Mouse (Mus musculus): ENCODE data around the gene Ttc29.

Ttc29 gene

GRCm38 (mm10) chr8:78423937-78424336 is 210.8 kb downstream of the Ttc29 start:
- DNase-seq (ENCODE audit: low spot score in 2 of 2), result no peak

GRCm38 (mm10) chr8:78426455-78426854 is 213.4 kb downstream of the Ttc29 start:
- DNase-seq (ENCODE audit: low spot score in 2 of 2), result no peak

- DNase-seq (ENCODE audit: low spot score in 2 of 2), result no peak
Measured at GRCm38 (mm10) chr8:78426875-78427768, 214.0 kb downstream of the Ttc29 start.

- no peak for DNase-seq (ENCODE audit: low spot score in 2 of 2)
Measured at GRCm38 (mm10) chr8:78427769-78428130, 214.7 kb downstream of the Ttc29 start.

GRCm38 (mm10) chr8:78428148-78428547 is 215.1 kb downstream of the Ttc29 start:
- no peak for DNase-seq (ENCODE audit: low spot score in 2 of 2)

GRCm38 (mm10) chr8:78431356-78431755 is 218.3 kb downstream of the Ttc29 start:
- DNase-seq (ENCODE audit: low spot score in 2 of 2), result no peak

GRCm38 (mm10) chr8:78432451-78432850 is 219.4 kb downstream of the Ttc29 start:
- no peak for DNase-seq (ENCODE audit: low spot score in 2 of 2)

- no peak for DNase-seq (ENCODE audit: low spot score in 2 of 2)
Measured at GRCm38 (mm10) chr8:78433318-78433717, 220.2 kb downstream of the Ttc29 start.

GRCm38 (mm10) chr8:78434340-78434739 is 221.2 kb downstream of the Ttc29 start:
- no peak for DNase-seq (ENCODE audit: low spot score in 2 of 2)

GRCm38 (mm10) chr8:78434823-78435623 is 221.9 kb downstream of the Ttc29 start:
- DNase-seq (ENCODE audit: low spot score in 2 of 2), result no peak

GRCm38 (mm10) chr8:78435624-78435960 is 222.5 kb downstream of the Ttc29 start:
- DNase-seq (ENCODE audit: low spot score in 2 of 2), result no peak

GRCm38 (mm10) chr8:78436071-78436651 is 223.1 kb downstream of the Ttc29 start, which contains the start of gene Pou4f2:
TSS of gene Pou4f2 (minus strand) at chr8:78436645.
- DNase-seq (ENCODE audit: low spot score in 2 of 2), result no peak

- DNase-seq (ENCODE audit: low spot score in 2 of 2), result no peak
Measured at GRCm38 (mm10) chr8:78436661-78437060, 223.6 kb downstream of the Ttc29 start.

- DNase-seq (ENCODE audit: low spot score in 2 of 2), result no peak
Measured at GRCm38 (mm10) chr8:78437140-78438045, 224.3 kb downstream of the Ttc29 start.

GRCm38 (mm10) chr8:78438121-78438520 is 225.0 kb downstream of the Ttc29 start:
- DNase-seq (ENCODE audit: low spot score in 2 of 2), result no peak

- no peak for DNase-seq (ENCODE audit: low spot score in 2 of 2)
Measured at GRCm38 (mm10) chr8:78442781-78443180, 229.7 kb downstream of the Ttc29 start.

All from frontal cortex, postnatal 25 days (tissue).